Mouse (Mus musculus) olfactory bulb, adult 2 months (tissue): ENCODE data around the gene Togaram2. TPM values are rescaled to one million over a fixed set of nuclear protein-coding genes. Genes with fewer than 3 reads are reported as not detected.
"Not testable (repeated sequence)": the region's sequence is repeated elsewhere in the genome, so short reads cannot be mapped to it uniquely, and the experiment has no call there.

Experiments used
- H3K27ac ChIP-seq: fragments of 200-500 bp; 2 replicates; pipeline ENCODE4 v1.5.1; 2012; ENCODE audit warnings: low read depth, low read length; ENCODE audit not compliant: insufficient read depth
- H3K4me1 ChIP-seq: fragments of 200-500 bp; 2 replicates; pipeline ENCODE4 v1.6.1; 2012; ENCODE audit warnings: low read length; ENCODE audit not compliant: control insufficient read depth, insufficient read depth
- H3K4me3 ChIP-seq: fragments of 200-500 bp; 2 replicates; pipeline ENCODE4 v1.5.1; 2012; ENCODE audit warnings: mild to moderate bottlenecking, low read depth, low read length, moderate library complexity; ENCODE audit not compliant: insufficient read depth
- CTCF ChIP-seq: fragments of 200-500 bp; IDR thresholded peaks from 2 replicates; pipeline ENCODE4 v1.5.1; 2012; ENCODE audit warnings: low read depth, mild to moderate bottlenecking, low read length, moderate library complexity; ENCODE audit not compliant: insufficient read depth
- POLR2A ChIP-seq: fragments of 200-500 bp; IDR thresholded peaks from 2 replicates; pipeline ENCODE4 v1.6.1; 2012; ENCODE audit warnings: mild to moderate bottlenecking, low read depth, low read length, moderate library complexity; ENCODE audit not compliant: insufficient read depth
- WGBS: fragments of 180-500 bp; shearing (Covaris S2); methylation state at CpG from one replicate; pipeline ENCODE4 v1.1.7; 2018; 5-methylcytosine and 5-hydroxymethylcytosine counted together
- polyA plus RNA-seq: library from polyadenylated mRNA; stranded (reverse); fragments of >200 nt; gene quantifications from 2 replicates; pipeline ENCODE4 v1.2.4, GENCODE M21; 2012; ENCODE audit warnings: low replicate concordance; ENCODE audit not compliant: missing spikeins, insufficient read depth, insufficient read length

Gene Togaram2
- polyA plus RNA-seq, 1 experiment: not detected

- Histone ChIP-seq H3K4me3 (no peak overlapping the region), H3K27ac (peak overlapping the region; percentile 89), H3K4me1 (peaks cover 73% of the 10 kb centered on the region)
- TF ChIP-seq CTCF (no peak), POLR2A (no peak)
- 39% methylated on average over 8 of the region's 8 CpGs for WGBS
Observed at GRCm38 (mm10) chr17:71747561-71747960, 74.5 kb downstream of the Togaram2 start.

GRCm38 (mm10) chr17:71749616-71750168 lies 76.6 kb downstream of the Togaram2 start:
- WGBS: 90% methylated on average over 9 of the region's 9 CpGs
- no peak overlapping the region for H3K4me3 ChIP-seq
- no peak for TF ChIP-seq POLR2A
- TF ChIP-seq CTCF: no peak
- H3K27ac ChIP-seq: no peak overlapping the region
- peaks cover 67% of the 10 kb centered on the region for H3K4me1 ChIP-seq

GRCm38 (mm10) chr17:71752831-71753230 lies 79.8 kb downstream of the Togaram2 start, which contains the start of gene Pcare:
Pcare (minus strand) TSS chr17:71752894.
- Histone ChIP-seq H3K4me3 (no peak within 1 kb of the TSS), H3K4me1 (peaks cover 46% of the 10 kb centered on the region), H3K27ac (peak within 1 kb of the TSS; percentile 50; the same call in 1 of the 2 replicates)
- 27% methylated on average over 10 of the region's 10 CpGs for WGBS
- TF ChIP-seq CTCF (no peak), POLR2A (no peak)

GRCm38 (mm10) chr17:71760536-71760935 lies 87.5 kb downstream of the Togaram2 start:
- Histone ChIP-seq H3K4me1 (no peaks in the 10 kb centered on the region), H3K27ac (no peak overlapping the region), H3K4me3 (no peak overlapping the region)
- WGBS: 77% methylated on average over 7 of the region's 7 CpGs
- TF ChIP-seq CTCF (no peak), POLR2A (no peak)

GRCm38 (mm10) chr17:71768173-71768572 lies 95.1 kb downstream of the Togaram2 start, which contains the start of gene Clip4:
Clip4 (plus strand) TSS chr17:71768473.
- H3K4me3 ChIP-seq, H3K27ac ChIP-seq, H3K4me1 ChIP-seq: not testable (repeated sequence)
- 95% methylated on average over 1 of the region's 1 CpGs for WGBS

GRCm38 (mm10) chr17:71769564-71769963 lies 96.5 kb downstream of the Togaram2 start:
- WGBS: 36% methylated on average over 6 of the region's 6 CpGs
- TF ChIP-seq POLR2A (no peak), CTCF (no peak)
- Histone ChIP-seq H3K27ac (no peak overlapping the region), H3K4me3 (no peak overlapping the region), H3K4me1 (no peaks in the 10 kb centered on the region; the same call in 1 of the 2 replicates)

GRCm38 (mm10) chr17:71770696-71771095 lies 97.6 kb downstream of the Togaram2 start:
- no peak overlapping the region for H3K27ac ChIP-seq
- WGBS: 45% methylated on average over 3 of the region's 3 CpGs
- H3K4me3 ChIP-seq: no peak overlapping the region
- TF ChIP-seq CTCF: no peak
- no peak for TF ChIP-seq POLR2A
- H3K4me1 ChIP-seq: no peaks in the 10 kb centered on the region; the same call in 1 of the 2 replicates

GRCm38 (mm10) chr17:71774173-71774572 lies 101.1 kb downstream of the Togaram2 start:
- Histone ChIP-seq H3K4me3 (no peak overlapping the region), H3K4me1 (no peaks in the 10 kb centered on the region; the same call in 1 of the 2 replicates), H3K27ac (no peak overlapping the region)
- TF ChIP-seq POLR2A (no peak), CTCF (no peak)
- WGBS: 42% methylated on average over 4 of the region's 4 CpGs

- 73% methylated on average over 4 of the region's 4 CpGs for WGBS
Observed at GRCm38 (mm10) chr17:71775279-71775678, 102.2 kb downstream of the Togaram2 start.

More at GRCm38 (mm10) chr17:71775279-71775678, 102.2 kb downstream of the Togaram2 start:
- Histone ChIP-seq H3K27ac (no peak overlapping the region), H3K4me3 (no peak overlapping the region), H3K4me1 (no peaks in the 10 kb centered on the region)
- no peak for TF ChIP-seq POLR2A
- no peak for TF ChIP-seq CTCF
